Mouse (Mus musculus) thymus, postnatal 0 days (tissue): ENCODE results near the gene Olfr1120. TPM values are rescaled to one million over a fixed set of nuclear protein-coding genes. Genes with fewer than 3 reads are reported as not detected.
"Not testable (repeated sequence)": the region's sequence is repeated elsewhere in the genome, so short reads cannot be mapped to it uniquely, and the experiment has no call there.

Experiments
- DNase-seq: peaks from one replicate; pipeline ENCODE4 v3.0.0-alpha.2; 2015; ENCODE audit warnings: low spot score
- polyA plus RNA-seq: library from polyadenylated mRNA; unstranded; fragments of >200 nt; fragmentation: Nextera tagmentation; extraction: Ambion mirVana; gene quantifications from 2 replicates; pipeline ENCODE4 v1.2.1, GENCODE M21; 2015

Olfr1120 gene
- not detected in 2 replicates for polyA plus RNA-seq

DNA sequence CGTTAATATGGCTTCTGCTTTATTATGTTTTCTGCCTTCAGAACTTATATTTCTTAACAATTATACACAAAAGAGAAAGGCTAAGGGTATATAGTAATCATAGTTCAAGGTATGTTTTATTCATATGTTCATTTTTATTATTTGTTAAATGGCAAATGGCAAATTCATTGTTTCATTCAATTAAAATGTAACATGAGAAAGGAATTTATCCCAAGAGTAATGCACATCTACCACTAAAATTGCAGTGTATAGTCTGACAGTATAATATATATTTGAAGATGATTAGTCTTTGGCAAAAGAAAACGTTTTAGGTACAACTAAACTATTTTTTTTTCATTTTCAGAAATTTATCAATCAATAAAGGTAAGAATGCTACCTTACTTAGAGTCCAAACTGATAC, at the start of gene Olfr1120:
Olfr1120 (plus strand) TSS at position 301 of the 400 bp plus-strand sequence.
- DNase-seq, result no peak

- DNase-seq, result no peak
Observed at GRCm38 (mm10) chr2:87307281-87307680, 47.3 kb upstream of the Olfr1120 start, which contains the start of gene Olfr1118. TSS of gene Olfr1118 (plus strand) at chr2:87307581.

DNA sequence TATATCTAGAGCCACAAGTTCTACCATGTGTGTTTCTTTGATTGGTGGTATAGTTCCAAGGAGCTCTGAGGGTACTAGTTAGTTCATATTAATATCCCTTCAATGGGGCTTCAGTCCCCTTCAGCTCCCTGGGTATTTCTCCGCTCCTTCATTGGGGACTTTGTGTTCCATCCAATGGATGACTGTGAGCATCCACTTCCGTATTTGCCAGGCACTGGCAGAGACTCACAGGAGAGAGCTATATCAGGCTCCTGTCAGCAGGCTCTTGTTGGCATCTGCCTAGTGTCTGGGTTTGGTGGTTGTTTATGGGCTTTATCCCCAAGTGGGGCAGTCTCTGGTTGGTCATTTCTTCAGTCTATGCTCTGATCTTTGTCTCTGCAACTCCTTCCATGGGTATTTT, 5.5 kb downstream of the Olfr1120 start:
- DNase-seq, result not testable (repeated sequence)

DNA sequence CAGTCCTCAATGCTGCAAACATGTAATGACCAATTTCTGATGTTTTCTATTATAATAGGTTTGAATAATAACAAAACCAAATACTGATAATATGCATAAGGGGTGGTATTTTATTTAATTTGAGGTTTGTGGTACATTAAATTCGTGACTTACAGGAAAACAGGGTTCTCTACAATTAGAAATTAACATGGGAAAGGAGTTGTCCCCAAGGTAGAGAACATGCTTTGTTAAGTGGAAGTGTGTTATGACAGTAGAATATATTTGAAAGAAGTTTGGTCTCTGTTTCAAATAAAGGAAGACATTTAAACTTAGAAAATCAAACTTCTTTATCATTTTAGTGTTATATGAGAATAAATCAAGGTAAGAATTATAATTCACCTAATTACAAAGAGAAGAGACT, 15.0 kb downstream of the Olfr1120 start, which contains the start of gene Olfr1121:
Olfr1121 (plus strand) TSS at position 301 of the 400 bp plus-strand sequence.
- DNase-seq, result no peak

- DNase-seq, result no peak
Observed at GRCm38 (mm10) chr2:87371726-87372125, 17.1 kb downstream of the Olfr1120 start.

DNA sequence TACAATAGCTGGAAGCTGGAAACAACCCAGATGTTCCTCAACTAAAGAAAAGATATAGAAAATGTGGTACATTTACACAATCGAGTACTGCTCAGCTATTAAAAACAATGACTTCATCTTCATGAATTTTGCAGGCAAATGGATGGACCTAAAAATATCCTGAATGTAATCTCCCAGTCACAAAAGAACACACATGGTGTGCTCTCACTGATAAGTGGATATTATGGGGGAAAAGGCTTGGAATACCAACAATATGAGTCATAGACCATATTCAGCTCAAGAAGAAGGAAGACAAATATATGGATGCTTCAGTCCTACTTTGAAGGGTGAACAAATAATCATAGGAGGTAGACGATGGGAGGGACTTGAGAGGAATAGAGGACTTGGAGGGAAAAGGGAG, 29.3 kb downstream of the Olfr1120 start:
- no peak for DNase-seq

GRCm38 (mm10) chr2:87385549-87385948, 30.9 kb downstream of the Olfr1120 start, which contains the start of gene Olfr1122:
TSS of gene Olfr1122 (plus strand) at chr2:87385849.
- DNase-seq, result no peak

DNA sequence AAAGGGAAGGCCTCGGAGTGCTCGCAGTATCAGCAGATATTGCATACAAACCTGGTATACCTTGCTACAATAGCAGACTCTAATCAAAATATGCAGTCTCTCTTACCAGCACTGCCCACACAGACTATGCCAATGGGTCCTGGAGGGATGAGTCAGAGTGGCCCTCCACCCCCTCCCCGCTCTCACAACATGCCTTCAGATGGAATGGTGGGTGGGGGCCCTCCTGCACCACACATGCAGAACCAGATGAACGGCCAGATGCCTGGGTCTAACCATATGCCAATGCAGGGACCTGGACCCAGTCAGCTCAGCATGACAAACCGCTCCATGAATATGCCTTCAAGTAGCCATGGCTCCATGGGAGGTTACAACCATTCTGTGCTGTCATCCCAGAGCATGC, 39.0 kb downstream of the Olfr1120 start:
- not testable (repeated sequence) for DNase-seq

GRCm38 (mm10) chr2:87394686-87395085, 40.1 kb downstream of the Olfr1120 start:
- not testable (repeated sequence) for DNase-seq

Other genes starting within 250 kb of the Olfr1120 start
- gene Olfr259, start 240.2 kb upstream of the Olfr1120 start, polyA plus RNA-seq, result not detected in 2 replicates
- not detected in 2 replicates for gene Olfr1110, start 214.5 kb upstream of the Olfr1120 start, polyA plus RNA-seq
- not detected in 2 replicates for gene Olfr1111, start 202.2 kb upstream of the Olfr1120 start, polyA plus RNA-seq
- not detected in 2 replicates for gene Olfr1112, start 167.0 kb upstream of the Olfr1120 start, polyA plus RNA-seq
- gene Olfr1113, start 145.8 kb upstream of the Olfr1120 start, polyA plus RNA-seq, result not detected in 2 replicates
- gene Olfr1115, start 106.8 kb upstream of the Olfr1120 start, polyA plus RNA-seq, result not detected in 2 replicates
- gene Olfr1116, start 87.3 kb upstream of the Olfr1120 start, polyA plus RNA-seq, result not detected in 2 replicates
- not detected in 2 replicates for gene Olfr1118, start 47.2 kb upstream of the Olfr1120 start, polyA plus RNA-seq
- not detected in 2 replicates for gene Olfr1121, start 15.1 kb downstream of the Olfr1120 start, polyA plus RNA-seq
- not detected in 2 replicates for gene Olfr1122, start 31.0 kb downstream of the Olfr1120 start, polyA plus RNA-seq
- gene Olfr1123, start 61.8 kb downstream of the Olfr1120 start, polyA plus RNA-seq, result not detected in 2 replicates
- 0.09 TPM in 1 of 2 replicates, not detected in the other for gene Olfr1124, start 75.5 kb downstream of the Olfr1120 start, polyA plus RNA-seq
- not detected in 2 replicates for gene Olfr1126, start 99.1 kb downstream of the Olfr1120 start, polyA plus RNA-seq
- not detected in 2 replicates for gene Pramel7, start 142.3 kb downstream of the Olfr1120 start, polyA plus RNA-seq
- not detected in 2 replicates for gene Pramel6, start 151.8 kb downstream of the Olfr1120 start, polyA plus RNA-seq
- gene Olfr153, start 177.0 kb downstream of the Olfr1120 start, polyA plus RNA-seq, result not detected in 2 replicates
- gene Olfr1128, start 190.7 kb downstream of the Olfr1120 start, polyA plus RNA-seq, result not detected in 2 replicates
- not detected in 2 replicates for gene Olfr1129, start 219.1 kb downstream of the Olfr1120 start, polyA plus RNA-seq